Mouse (Mus musculus) megakaryocyte, embryonic 14.5 days (primary cell): ENCODE measurements at regions not wholly inside any gene's neighbourhood (a gene's known extent, or its start where the extent isn't known, plus 50 kb on each side); places are given as distances from the start of the nearest gene placed in this dataset.

Experiments used
- H3K27me3 ChIP-seq: replicated peaks from 2 replicates; pipeline ENCODE3; 2012; ENCODE audit warnings: inconsistent platforms
- H3K36me3 ChIP-seq: replicated peaks from 2 replicates; pipeline ENCODE3; 2012; ENCODE audit warnings: low read length, inconsistent platforms, mixed read lengths
- H3K4me1 ChIP-seq: 2 replicates; pipeline ENCODE4 v1.6.1; 2012; ENCODE audit warnings: inconsistent platforms
- H3K4me3 ChIP-seq: replicated peaks from 2 replicates; pipeline ENCODE3; 2012; ENCODE audit warnings: moderate library complexity, mild to moderate bottlenecking, inconsistent platforms
- H3K9me3 ChIP-seq: 2 replicates; pipeline ENCODE4 v1.6.1; 2012; ENCODE audit warnings: inconsistent platforms
- FLI1 ChIP-seq: IDR thresholded peaks from 2 replicates; pipeline ENCODE4 v1.6.1; 2012; ENCODE audit warnings: low read length, inconsistent platforms, mixed read lengths
- GATA1 ChIP-seq: IDR thresholded peaks from 3 replicates; pipeline ENCODE4 v1.6.1; 2012; ENCODE audit warnings: mixed read lengths, low read length, inconsistent platforms, borderline replicate concordance

DNA sequence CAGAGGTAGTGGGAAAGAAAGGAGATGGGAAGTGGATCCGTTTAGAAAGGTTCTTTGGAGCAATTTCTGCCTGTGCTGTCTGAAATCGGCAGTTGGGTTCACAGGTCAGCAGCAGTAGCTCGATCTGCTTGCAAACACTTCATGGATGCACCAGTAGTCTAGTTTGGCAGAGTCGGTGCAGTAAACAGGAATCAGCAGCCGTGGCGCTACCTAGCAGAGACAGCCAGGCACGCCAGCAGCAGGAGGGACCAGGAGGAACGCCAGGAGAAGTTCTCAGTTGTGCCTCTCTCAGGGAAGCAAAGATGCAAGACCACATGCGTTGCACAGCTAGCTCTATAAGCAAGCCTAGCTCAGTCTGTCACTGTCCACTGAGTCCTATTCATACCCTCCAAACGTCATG, 71.0 kb upstream of the Fam241a start:
- H3K36me3 ChIP-seq = no peaks in the 10 kb centered on the region
- H3K4me3 ChIP-seq = no peak overlapping the region
- no peaks in the 10 kb centered on the region for H3K27me3 ChIP-seq
- H3K9me3 ChIP-seq = no peaks in the 10 kb centered on the region
- H3K4me1 ChIP-seq = no peaks in the 10 kb centered on the region
- no peak for TF ChIP-seq FLI1
- TF ChIP-seq GATA1 = no peak

DNA sequence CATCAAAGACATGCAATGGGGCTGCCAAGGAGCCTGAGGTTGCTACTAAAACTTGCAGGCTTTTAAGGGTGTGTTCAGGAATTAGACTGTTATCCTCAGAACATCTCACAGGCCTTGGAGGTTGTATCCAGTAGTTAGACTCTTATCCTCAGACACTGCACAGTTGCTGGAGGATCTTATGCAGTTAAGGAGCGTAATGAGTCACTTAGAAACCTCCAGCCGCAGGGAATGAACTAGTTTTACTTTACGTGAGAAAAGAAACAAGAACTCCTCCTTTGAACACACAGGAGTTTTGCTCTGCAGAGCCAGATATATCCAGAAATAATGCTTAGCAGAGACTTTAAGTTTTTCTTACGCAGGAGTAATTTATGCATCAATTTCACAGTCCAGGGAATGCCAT, 70.1 kb upstream of the Fam241a start:
- Histone ChIP-seq H3K9me3 (no peaks in the 10 kb centered on the region), H3K36me3 (no peaks in the 10 kb centered on the region), H3K4me3 (no peak overlapping the region), H3K27me3 (no peaks in the 10 kb centered on the region), H3K4me1 (no peaks in the 10 kb centered on the region)
- TF ChIP-seq FLI1 = no peak
- TF ChIP-seq GATA1 = no peak

DNA sequence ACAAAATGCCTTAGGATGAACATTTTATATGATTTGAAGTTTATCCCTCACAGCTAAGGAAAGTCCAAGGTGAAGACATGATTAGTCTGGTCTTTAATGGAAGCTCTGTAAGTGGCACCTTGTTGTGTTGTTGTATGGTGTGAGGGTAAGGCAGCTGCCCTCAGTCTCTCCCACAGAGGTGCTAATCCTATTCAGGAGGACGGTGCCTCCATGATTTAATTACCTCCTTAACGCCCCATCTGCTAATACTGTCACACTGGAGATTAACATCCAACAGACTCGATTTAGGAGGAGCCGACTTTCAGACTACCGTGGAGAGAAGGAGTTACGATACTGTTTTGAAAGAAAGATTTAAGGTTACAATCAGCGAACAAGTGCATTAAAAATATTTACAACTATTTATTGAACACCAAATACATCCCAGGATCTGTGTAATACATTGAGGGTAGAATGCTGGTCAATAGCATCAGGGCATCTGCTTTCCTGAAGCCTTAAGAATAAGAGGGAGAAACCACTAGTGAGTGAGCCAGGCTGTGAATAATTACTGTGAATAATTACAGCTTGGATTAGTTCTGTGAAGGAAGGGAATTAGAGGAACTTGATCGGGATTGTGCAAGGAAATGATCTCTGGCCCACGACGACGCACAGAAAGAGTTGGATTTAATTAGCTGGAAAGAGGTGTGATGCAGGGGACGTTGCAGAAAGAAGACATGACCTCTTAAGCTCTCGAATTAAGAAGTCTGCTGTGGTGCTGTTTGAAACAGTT, 63.0 kb upstream of the Fam241a start:
- no peaks in the 10 kb centered on the region for H3K27me3 ChIP-seq
- no peaks in the 10 kb centered on the region for H3K4me1 ChIP-seq
- H3K9me3 ChIP-seq = no peaks in the 10 kb centered on the region
- no peak for TF ChIP-seq GATA1
- no peak for TF ChIP-seq FLI1
- no peak overlapping the region for H3K4me3 ChIP-seq
- H3K36me3 ChIP-seq = no peaks in the 10 kb centered on the region

DNA sequence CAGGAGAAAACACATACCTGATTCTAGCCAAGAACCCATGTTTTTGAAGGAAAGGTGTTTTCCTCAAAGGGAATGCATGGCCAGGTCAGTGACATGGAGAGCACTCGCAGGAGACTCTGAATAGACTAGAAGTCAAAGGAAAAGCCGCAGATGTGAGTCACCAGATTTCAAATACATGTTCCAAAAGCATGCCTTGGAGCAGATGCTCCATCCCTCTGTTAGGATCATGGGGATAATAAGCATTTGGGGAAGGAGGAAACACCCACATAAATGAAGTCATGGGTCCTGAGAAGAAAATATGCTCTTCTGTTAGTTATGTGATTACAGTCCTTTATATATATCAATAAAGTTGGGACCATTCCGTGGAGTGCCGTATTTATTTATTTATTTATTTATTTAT, 58.7 kb upstream of the Fam241a start:
- Histone ChIP-seq H3K9me3 (no peaks in the 10 kb centered on the region), H3K36me3 (no peaks in the 10 kb centered on the region), H3K27me3 (peaks cover 2% of the 10 kb centered on the region), H3K4me1 (no peaks in the 10 kb centered on the region), H3K4me3 (no peak overlapping the region)
- no peak for TF ChIP-seq FLI1
- no peak for TF ChIP-seq GATA1

DNA sequence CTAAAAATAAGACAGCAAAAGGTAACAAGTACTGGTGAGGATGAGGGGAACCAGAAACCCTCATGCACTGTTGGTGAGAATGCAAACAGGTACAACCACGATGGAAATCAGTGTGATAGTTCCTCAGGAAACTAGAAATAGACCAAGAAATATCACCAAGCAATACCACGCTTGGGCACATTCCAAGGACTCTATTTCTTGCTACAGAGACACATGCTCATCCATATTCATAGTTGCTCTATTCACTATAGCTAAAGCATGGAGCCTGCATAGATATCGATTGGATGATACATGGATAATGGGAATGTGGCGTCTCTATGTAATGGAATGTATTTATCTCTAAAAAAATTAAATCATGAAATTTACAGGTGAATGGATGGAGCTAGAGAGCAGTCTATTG, 57.5 kb upstream of the Fam241a start:
- H3K27me3 ChIP-seq = peaks cover 4% of the 10 kb centered on the region
- H3K9me3 ChIP-seq = no peaks in the 10 kb centered on the region
- H3K4me1 ChIP-seq = no peaks in the 10 kb centered on the region
- no peak overlapping the region for H3K4me3 ChIP-seq
- H3K36me3 ChIP-seq = no peaks in the 10 kb centered on the region
- TF ChIP-seq GATA1 (no peak), FLI1 (no peak)

DNA sequence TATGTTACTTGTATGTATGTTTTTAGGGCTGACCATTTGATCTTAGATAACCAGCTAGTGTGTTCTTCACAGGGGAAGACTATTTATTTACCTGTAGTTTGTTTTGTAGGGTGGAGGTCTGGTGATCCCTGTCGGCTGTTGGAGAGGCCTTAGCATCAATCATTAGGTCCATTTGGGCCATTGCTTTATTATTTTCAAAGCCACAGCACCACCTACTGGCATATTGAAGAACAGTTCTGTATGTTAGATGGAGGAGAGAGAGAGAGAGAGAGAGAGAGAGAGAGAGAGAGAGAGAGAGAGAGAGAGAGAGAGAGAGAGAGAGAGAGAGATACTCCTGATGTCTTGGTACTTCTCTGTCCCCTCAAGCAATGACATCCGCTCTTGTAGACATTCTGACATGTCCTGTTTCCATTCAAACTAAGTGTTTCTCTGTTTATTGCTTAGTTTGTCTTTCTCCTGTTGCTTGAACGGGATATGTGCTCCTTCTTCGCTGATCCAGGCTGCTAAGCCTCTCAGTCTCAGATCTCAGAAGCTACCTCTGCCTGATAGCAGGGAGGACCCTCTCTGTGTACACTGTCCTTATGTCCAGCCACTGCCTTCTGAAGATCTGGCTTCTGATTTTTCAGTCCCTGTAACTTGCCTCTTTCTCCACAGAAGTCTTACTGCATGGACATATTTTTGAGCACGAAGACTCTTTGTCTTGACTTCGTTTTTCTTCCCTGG, 52.9 kb upstream of the Fam241a start:
- no peaks in the 10 kb centered on the region for H3K36me3 ChIP-seq
- H3K27me3 ChIP-seq = peaks cover 11% of the 10 kb centered on the region
- H3K4me3 ChIP-seq = no peak overlapping the region
- TF ChIP-seq GATA1 (no peak), FLI1 (no peak)
- no peaks in the 10 kb centered on the region for H3K4me1 ChIP-seq
- H3K9me3 ChIP-seq = no peaks in the 10 kb centered on the region

DNA sequence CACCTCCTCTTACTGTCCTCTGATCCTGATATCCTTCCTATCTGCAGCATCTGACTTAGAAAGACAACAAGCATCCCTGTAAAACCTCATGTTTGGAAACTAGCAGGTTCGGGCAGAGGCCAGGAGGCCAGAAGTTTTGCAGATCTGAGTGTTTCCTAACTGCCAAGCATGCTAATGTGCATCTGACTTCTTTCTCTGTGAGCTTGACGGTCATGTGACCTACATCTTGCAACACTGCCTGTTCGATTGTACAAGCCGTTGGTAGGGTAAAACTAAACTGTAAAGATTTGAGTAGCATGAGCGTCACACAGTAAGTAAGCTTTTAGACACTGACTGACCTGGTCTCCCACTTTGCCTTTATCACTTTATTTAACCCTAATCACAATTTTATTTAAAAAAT, 52.2 kb upstream of the Fam241a start:
- no peak for TF ChIP-seq FLI1
- no peak for TF ChIP-seq GATA1
- Histone ChIP-seq H3K36me3 (no peaks in the 10 kb centered on the region), H3K4me1 (no peaks in the 10 kb centered on the region), H3K27me3 (peaks cover 16% of the 10 kb centered on the region), H3K4me3 (no peak overlapping the region), H3K9me3 (no peaks in the 10 kb centered on the region)
